Mouse (Mus musculus): ENCODE measurements around the gene Usmg5.
"Not testable (repeated sequence)": the region's sequence is repeated elsewhere in the genome, so short reads cannot be mapped to it uniquely, and the experiment has no call there.

The Usmg5 gene

GRCm38 (mm10) chr19:47090550-47091156 is at the start of gene Usmg5, which contains the start of gene Pdcd11:
Gene Usmg5, minus strand, starts transcription at chr19:47090647.
Gene Pdcd11, plus strand, starts transcription at chr19:47090768.
- DNase-seq = peak; percentile 98 to 99

GRCm38 (mm10) chr19:47139611-47140010 is 49.2 kb upstream of the Usmg5 start:
- not testable (repeated sequence) for DNase-seq

- peak in 1 of 2 experiments; percentile 8 for DNase-seq
Measured at GRCm38 (mm10) chr19:47137771-47138421, 47.4 kb upstream of the Usmg5 start, which contains the start of gene Calhm2. Gene Calhm2, minus strand, starts transcription at chr19:47138294.

GRCm38 (mm10) chr19:47137051-47137581 is 46.7 kb upstream of the Usmg5 start:
- peak; percentile 37 to 44 for DNase-seq

GRCm38 (mm10) chr19:47136170-47136569 is 45.7 kb upstream of the Usmg5 start:
- no peak for DNase-seq

- DNase-seq = no peak
Measured at GRCm38 (mm10) chr19:47135568-47135967, 45.1 kb upstream of the Usmg5 start.

- no peak for DNase-seq
Measured at GRCm38 (mm10) chr19:47133161-47133560, 42.7 kb upstream of the Usmg5 start.

GRCm38 (mm10) chr19:47130551-47131125 is 40.2 kb upstream of the Usmg5 start:
- no peak for DNase-seq

GRCm38 (mm10) chr19:47128835-47129234 is 38.4 kb upstream of the Usmg5 start:
- no peak for DNase-seq

GRCm38 (mm10) chr19:47128164-47128563 is 37.7 kb upstream of the Usmg5 start:
- no peak for DNase-seq

GRCm38 (mm10) chr19:47122802-47123201 is 32.4 kb upstream of the Usmg5 start:
- peak; percentile 37 to 66 for DNase-seq

GRCm38 (mm10) chr19:47121054-47121453 is 30.6 kb upstream of the Usmg5 start:
- DNase-seq = peak; percentile 34 to 48

GRCm38 (mm10) chr19:47118634-47119033 is 28.2 kb upstream of the Usmg5 start:
- DNase-seq = no peak

- DNase-seq = no peak
Measured at GRCm38 (mm10) chr19:47104641-47105271, 14.3 kb upstream of the Usmg5 start.

GRCm38 (mm10) chr19:47101080-47101479 is 10.6 kb upstream of the Usmg5 start:
- DNase-seq = no peak

- DNase-seq = peak; percentile 9 to 12
Measured at GRCm38 (mm10) chr19:47089718-47090525, 525 bp downstream of the Usmg5 start.

- DNase-seq = no peak
Measured at GRCm38 (mm10) chr19:47088226-47088625, 2.2 kb downstream of the Usmg5 start.

- DNase-seq = peak; percentile 79 to 80
Measured at GRCm38 (mm10) chr19:47067924-47068611, 22.4 kb downstream of the Usmg5 start.

- DNase-seq = peak; percentile 98 to 99
Measured at GRCm38 (mm10) chr19:47067096-47067882, 23.2 kb downstream of the Usmg5 start, which contains the start of gene Taf5. Gene Taf5, plus strand, starts transcription at chr19:47067746.

GRCm38 (mm10) chr19:47065860-47066259 is 24.6 kb downstream of the Usmg5 start:
- no peak for DNase-seq

- DNase-seq = no peak
Measured at GRCm38 (mm10) chr19:47057684-47058083, 32.8 kb downstream of the Usmg5 start.

Data from cerebellum, postnatal 14 days (tissue).